Mouse (Mus musculus) myocyte (in vitro differentiated cells): ENCODE data around the gene Nxpe4.

Experiments used
- CEBPB ChIP-seq: IDR thresholded peaks from 2 replicates; pipeline ENCODE4 v1.6.1; 2011; ENCODE audit warnings: mild to moderate bottlenecking, moderate library complexity; ENCODE audit not compliant: poor library complexity, insufficient read depth, severe bottlenecking
- E2F4 ChIP-seq: IDR thresholded peaks from one replicate; pipeline ENCODE4 v1.6.1; 2011; ENCODE audit warnings: mild to moderate bottlenecking, control low read depth, moderate library complexity; ENCODE audit not compliant: insufficient read depth
- MAX ChIP-seq: IDR thresholded peaks from one replicate; pipeline ENCODE4 v1.6.1; 2011; ENCODE audit warnings: low read depth, mild to moderate bottlenecking, control low read depth
- MYOD1 ChIP-seq, 3 experiments: IDR thresholded peaks; one replicate each; pipeline ENCODE4 v1.6.1; 2011; ENCODE audit warnings: control low read depth in 2 of 3, low read depth in 2 of 3, mild to moderate bottlenecking in 2 of 3, moderate library complexity in 1 of 3; ENCODE audit not compliant: insufficient read length in 2 of 3, control insufficient read depth in 1 of 3
- MYOG ChIP-seq, 3 experiments: IDR thresholded peaks; one replicate each; pipeline ENCODE4 v1.6.1; 2011; ENCODE audit warnings: control low read depth in 2 of 3, low read depth in 2 of 3, mild to moderate bottlenecking in 2 of 3; ENCODE audit not compliant: insufficient read length in 2 of 3, control insufficient read depth in 1 of 3, insufficient read depth in 1 of 3
- POLR2A ChIP-seq: IDR thresholded peaks from one replicate; pipeline ENCODE4 v1.6.1; 2011; ENCODE audit warnings: low read depth, mild to moderate bottlenecking, control low read depth, moderate library complexity; ENCODE audit not compliant: insufficient read length
- SRF ChIP-seq: IDR thresholded peaks from one replicate; pipeline ENCODE4 v1.6.1; 2011; ENCODE audit warnings: low read depth; ENCODE audit not compliant: control insufficient read depth, insufficient read length
- TCF3 ChIP-seq: IDR thresholded peaks from one replicate; pipeline ENCODE4 v1.6.1; 2011; ENCODE audit warnings: low read depth, control low read depth; ENCODE audit not compliant: insufficient read length

GRCm38 (mm10) chr9:48423256-48423655 lies 261.4 kb downstream of the Nxpe4 start:
- TF ChIP-seq POLR2A = no peak
- TF ChIP-seq MAX = no peak
- no peak for TF ChIP-seq SRF
- TF ChIP-seq E2F4 = no peak
- TF ChIP-seq CEBPB = no peak
- no peak for TF ChIP-seq MYOG (IDR thresholded peaks at IDR 0.05; ENCODE audit: control insufficient read depth in 1 of 3, insufficient read depth in 1 of 3, insufficient read length in 2 of 3, low read depth in 2 of 3)
- TF ChIP-seq MYOD1 (IDR thresholded peaks at IDR 0.05; ENCODE audit: control insufficient read depth in 1 of 3, insufficient read length in 2 of 3, low read depth in 2 of 3) = no peak
- no peak for TF ChIP-seq TCF3
